Comparison of ENCODE assay signal across 8 mouse cellular contexts in the genomic region with DNA sequence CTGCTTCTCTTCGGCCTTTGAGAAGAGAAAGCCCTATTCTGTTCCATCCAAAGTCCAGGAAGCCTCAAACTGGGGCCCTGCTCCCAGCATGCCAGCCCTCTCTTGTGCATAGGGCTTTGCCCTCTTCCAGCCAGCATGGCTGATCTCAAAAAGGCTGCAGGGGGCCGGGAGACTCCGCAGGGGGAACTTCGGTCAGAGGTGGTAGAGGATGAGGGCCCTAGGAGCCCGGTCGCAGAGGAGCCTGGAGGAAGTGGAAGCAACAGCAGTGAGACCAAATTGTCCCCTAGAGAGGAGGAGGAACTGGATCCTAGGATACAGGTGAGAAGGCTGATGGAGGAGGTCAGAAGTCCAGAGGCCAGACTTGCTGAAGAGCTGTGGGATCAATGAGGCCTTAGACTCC. TPM values are rescaled to one million over a fixed set of nuclear protein-coding genes. Genes with fewer than 3 reads are reported as not detected.
DNase-seq lines count a peak whose midpoint lies in the region; ATAC-seq and TF ChIP-seq lines count a peak whose summit lies in the region.

No protein-coding gene starts in this region.

- TF ChIP-seq CTCF in ES-Bruce4 (IDR thresholded peaks at IDR 0.05; ENCODE audit: low read depth, low read length): no peak

- H3K4me2 ChIP-seq in heart, embryonic 11.5 days: peak overlapping the region; percentile 88
- peak overlapping the region; percentile 95 for H3K4me2 ChIP-seq in forebrain, embryonic 16.5 days (ENCODE audit: low read length)
- peak overlapping the region; percentile 90 for H3K4me2 ChIP-seq in liver, embryonic 16.5 days (ENCODE audit: low read depth, low read length)

- no peak overlapping the region for H3K27ac ChIP-seq in heart, embryonic 11.5 days (ENCODE audit: low read depth, low read length)
- H3K27ac ChIP-seq in ES-Bruce4 (ENCODE audit: insufficient read depth, low read length): no peak overlapping the region
- no peak overlapping the region for H3K27ac ChIP-seq in forebrain, embryonic 16.5 days (ENCODE audit: low read length)
- H3K27ac ChIP-seq in liver, embryonic 16.5 days (ENCODE audit: low read length): peak overlapping the region; percentile 91; the same call in 1 of the 2 replicates

- DNase-seq in heart, postnatal 36 days: no peak
- no peak for DNase-seq in layer of hippocampus, postnatal 36 days
- DNase-seq in left cerebral cortex, adult 9 months (ENCODE audit: low spot score in 2 of 2): no peak

- H3K4me1 ChIP-seq in heart, embryonic 11.5 days (ENCODE audit: control insufficient read depth, insufficient read depth, low read length): peaks cover 24% of the 10 kb centered on the region
- no peaks in the 10 kb centered on the region for H3K4me1 ChIP-seq in ES-Bruce4 (ENCODE audit: control insufficient read depth, insufficient read depth, low read length)
- peaks cover 34% of the 10 kb centered on the region for H3K4me1 ChIP-seq in forebrain, embryonic 16.5 days (replicated peaks; ENCODE audit: control insufficient read depth, insufficient read depth, low read length)
- peaks cover 34% of the 10 kb centered on the region for H3K4me1 ChIP-seq in liver, embryonic 16.5 days (ENCODE audit: control insufficient read depth, low read depth, low read length)

- peak overlapping the region; percentile 89 for H3K9ac ChIP-seq in heart, embryonic 11.5 days (ENCODE audit: low read depth, low read length)
- H3K9ac ChIP-seq in ES-Bruce4 (ENCODE audit: low read depth, poor library complexity, severe bottlenecking): peak overlapping the region; percentile 85
- peak overlapping the region; percentile 80; the same call in 1 of the 2 replicates for H3K9ac ChIP-seq in forebrain, embryonic 16.5 days (replicated peaks; ENCODE audit: low read depth, low read length)
- peak overlapping the region; percentile 91 for H3K9ac ChIP-seq in liver, embryonic 16.5 days (ENCODE audit: low read depth, low read length)

- peaks cover 5% of the 10 kb centered on the region; the same call in 1 of the 2 replicates for H3K36me3 ChIP-seq in heart, embryonic 11.5 days (ENCODE audit: control insufficient read depth, insufficient read depth, low read length)
- H3K36me3 ChIP-seq in ES-Bruce4 (ENCODE audit: control insufficient read depth, insufficient read depth, low read length, poor library complexity, severe bottlenecking): peaks cover 10% of the 10 kb centered on the region
- H3K36me3 ChIP-seq in forebrain, embryonic 16.5 days (ENCODE audit: control insufficient read depth, insufficient read depth): peaks cover 16% of the 10 kb centered on the region
- peaks cover 17% of the 10 kb centered on the region for H3K36me3 ChIP-seq in liver, embryonic 16.5 days (ENCODE audit: control insufficient read depth, insufficient read depth)

- intact Hi-C loops in heart, postnatal 36 days (cut with DNase I): no loop called here

- no peak for TF ChIP-seq POLR2A in ES-Bruce4 (IDR thresholded peaks at IDR 0.05; ENCODE audit: insufficient read depth, low read length)

- 82% methylated on average over 6 of the region's 6 CpGs for WGBS in heart, embryonic 11.5 days (ENCODE audit: insufficient replicate concordance)
- WGBS in forebrain, embryonic 16.5 days: 84% methylated on average over 6 of the region's 6 CpGs
- WGBS in liver, embryonic 16.5 days (ENCODE audit: insufficient replicate concordance): 81% methylated on average over 6 of the region's 6 CpGs

- no peak for TF ChIP-seq EP300 in ES-Bruce4 (IDR thresholded peaks at IDR 0.05; ENCODE audit: insufficient read depth, low read depth, low read length)

- no peaks in the 10 kb centered on the region for H3K9me3 ChIP-seq in heart, embryonic 11.5 days (replicated peaks; ENCODE audit: control insufficient read depth, low read length)
- H3K9me3 ChIP-seq in ES-Bruce4 (replicated peaks; ENCODE audit: control insufficient read depth, insufficient read depth, low read length, poor library complexity, severe bottlenecking): no peaks in the 10 kb centered on the region
- no peaks in the 10 kb centered on the region for H3K9me3 ChIP-seq in forebrain, embryonic 16.5 days (ENCODE audit: control insufficient read depth, low read length)
- peaks cover 3% of the 10 kb centered on the region; the same call in 1 of the 2 replicates for H3K9me3 ChIP-seq in liver, embryonic 16.5 days (replicated peaks; ENCODE audit: control insufficient read depth, low read length)

- no peaks in the 10 kb centered on the region for H3K27me3 ChIP-seq in heart, embryonic 11.5 days (ENCODE audit: control insufficient read depth, insufficient read depth, low read length)
- H3K27me3 ChIP-seq in ES-Bruce4 (ENCODE audit: control insufficient read depth, insufficient read depth, low read length, poor library complexity, severe bottlenecking): no peaks in the 10 kb centered on the region
- no peaks in the 10 kb centered on the region for H3K27me3 ChIP-seq in forebrain, embryonic 16.5 days (replicated peaks; ENCODE audit: control insufficient read depth, insufficient read depth, low read length)
- H3K27me3 ChIP-seq in liver, embryonic 16.5 days (ENCODE audit: control insufficient read depth, insufficient read depth, low read depth, low read length): no peaks in the 10 kb centered on the region

- H3K4me3 ChIP-seq in heart, embryonic 11.5 days (ENCODE audit: low read depth, low read length): peak overlapping the region; percentile 92
- H3K4me3 ChIP-seq in ES-Bruce4 (ENCODE audit: low read depth, low read length): 0 out of 2 replicates have a peak overlapping the region, but pooled peaks have one; percentile 99
- peak overlapping the region; percentile 92 for H3K4me3 ChIP-seq in forebrain, embryonic 16.5 days (replicated peaks; ENCODE audit: low read length)
- peak overlapping the region; percentile 93 for H3K4me3 ChIP-seq in liver, embryonic 16.5 days (ENCODE audit: low read depth, low read length)

- no peak for ATAC-seq in heart, embryonic 11.5 days (replicated peaks; ENCODE audit: insufficient number of reproducible peaks, low FRiP score, low TSS enrichment)
- no peak for ATAC-seq in forebrain, embryonic 16.5 days
- no peak for ATAC-seq in liver, embryonic 16.5 days (ENCODE audit: low read depth)
- no peak for ATAC-seq in frontal cortex, adult (ENCODE audit: low TSS enrichment)

RNA-seq across cellular contexts. Expression of a gene that starts 1.0 kb away (rescaled TPM):
- polyA plus RNA-seq in heart, embryonic 11.5 days (2014; fragmentation: Nextera tagmentation; extraction: Ambion mirVana): 17.5 and 17.7 TPM in 2 replicates
- total RNA-seq in heart, postnatal 36 days (2021): 10 to 100 TPM; 34.5 to 35.5 TPM
- polyA plus RNA-seq in ES-Bruce4 (2011; ENCODE audit: insufficient read depth, insufficient read length, low read depth, missing spikeins): 33.6 and 41.4 TPM in 2 replicates
- 56.6 and 56.9 TPM in 2 replicates for polyA plus RNA-seq in forebrain, embryonic 16.5 days (2015; fragmentation: Nextera tagmentation; extraction: Ambion mirVana)
- polyA plus RNA-seq in liver, embryonic 16.5 days (2015; fragmentation: Nextera tagmentation; extraction: Ambion mirVana): 16.8 and 17.0 TPM in 2 replicates
- total RNA-seq in layer of hippocampus, postnatal 36 days (2021): 10 to 100 TPM; 50.3 to 52.9 TPM

RNA-seq across cellular contexts. Expression of a gene that starts 1.4 kb away (rescaled TPM):
- polyA plus RNA-seq in heart, embryonic 11.5 days (2014; fragmentation: Nextera tagmentation; extraction: Ambion mirVana): 31.2 and 33.8 TPM in 2 replicates
- 10 to 100 TPM; 36.4 to 40.8 TPM for total RNA-seq in heart, postnatal 36 days (2021)
- 8.3 and 9.0 TPM in 2 replicates for polyA plus RNA-seq in ES-Bruce4 (2011; ENCODE audit: insufficient read depth, insufficient read length, low read depth, missing spikeins)
- polyA plus RNA-seq in forebrain, embryonic 16.5 days (2015; fragmentation: Nextera tagmentation; extraction: Ambion mirVana): 39.8 and 43.1 TPM in 2 replicates
- 33.8 and 36.6 TPM in 2 replicates for polyA plus RNA-seq in liver, embryonic 16.5 days (2015; fragmentation: Nextera tagmentation; extraction: Ambion mirVana)
- 10 to 100 TPM; 44.0 to 51.2 TPM for total RNA-seq in layer of hippocampus, postnatal 36 days (2021)

RNA-seq across cellular contexts. Expression of a gene that starts 24.7 kb away (rescaled TPM):
- polyA plus RNA-seq in heart, embryonic 11.5 days (2014; fragmentation: Nextera tagmentation; extraction: Ambion mirVana): 8.2 and 9.3 TPM in 2 replicates
- 1 to 10 TPM; 3.1 to 4.0 TPM for total RNA-seq in heart, postnatal 36 days (2021)
- 19.3 and 21.1 TPM in 2 replicates for polyA plus RNA-seq in ES-Bruce4 (2011; ENCODE audit: insufficient read depth, insufficient read length, low read depth, missing spikeins)
- 30.8 and 42.9 TPM in 2 replicates for polyA plus RNA-seq in forebrain, embryonic 16.5 days (2015; fragmentation: Nextera tagmentation; extraction: Ambion mirVana)
- polyA plus RNA-seq in liver, embryonic 16.5 days (2015; fragmentation: Nextera tagmentation; extraction: Ambion mirVana): 9.8 and 10.1 TPM in 2 replicates
- total RNA-seq in layer of hippocampus, postnatal 36 days (2021): 10 to 100 TPM; 27.6 to 31.4 TPM

RNA-seq across cellular contexts. Expression of a gene that starts 47.3 kb away (rescaled TPM):
- not detected in 2 replicates for polyA plus RNA-seq in heart, embryonic 11.5 days (2014; fragmentation: Nextera tagmentation; extraction: Ambion mirVana)
- not detected for total RNA-seq in heart, postnatal 36 days (2021)
- polyA plus RNA-seq in ES-Bruce4 (2011; ENCODE audit: insufficient read depth, insufficient read length, low read depth, missing spikeins): not detected in 2 replicates
- polyA plus RNA-seq in forebrain, embryonic 16.5 days (2015; fragmentation: Nextera tagmentation; extraction: Ambion mirVana): not detected in 2 replicates
- 0.16 and 12.0 TPM in 2 replicates for polyA plus RNA-seq in liver, embryonic 16.5 days (2015; fragmentation: Nextera tagmentation; extraction: Ambion mirVana)
- under 1 TPM in 1 of 2 experiments, not detected in 1; 0.30 TPM for total RNA-seq in layer of hippocampus, postnatal 36 days (2021)

RNA-seq across cellular contexts. Expression of a gene that starts 56.9 kb away (rescaled TPM):
- polyA plus RNA-seq in heart, embryonic 11.5 days (2014; fragmentation: Nextera tagmentation; extraction: Ambion mirVana): not detected in 2 replicates
- total RNA-seq in heart, postnatal 36 days (2021): not detected
- polyA plus RNA-seq in ES-Bruce4 (2011; ENCODE audit: insufficient read depth, insufficient read length, low read depth, missing spikeins): not detected in 2 replicates
- not detected in 2 replicates for polyA plus RNA-seq in forebrain, embryonic 16.5 days (2015; fragmentation: Nextera tagmentation; extraction: Ambion mirVana)
- polyA plus RNA-seq in liver, embryonic 16.5 days (2015; fragmentation: Nextera tagmentation; extraction: Ambion mirVana): 2.5 and 3.2 TPM in 2 replicates
- total RNA-seq in layer of hippocampus, postnatal 36 days (2021): not detected
